Mouse (Mus musculus) neural tube, embryonic 11.5 days (tissue): ENCODE measurements around the gene Hmgb1. TPM values are rescaled to one million over a fixed set of nuclear protein-coding genes. Genes with fewer than 3 reads are reported as not detected.

Experiments used
- ATAC-seq: fragments of 200-750 bp; cut with Nextera tagmentation; 2 replicates; pipeline ENCODE4 v1.8.0; 2017; ENCODE audit warnings: moderate number of reproducible peaks, mild to moderate bottlenecking, moderate TSS enrichment, moderate library complexity; ENCODE audit not compliant: insufficient read depth, low FRiP score, low TSS enrichment
- DNase-seq: peaks from one replicate; pipeline ENCODE4 v3.0.0-alpha.2; 2015; ENCODE audit warnings: low spot score
- H3K27ac ChIP-seq: fragments of 300-500 bp; sonication (generic); 2 replicates; pipeline ENCODE4 v1.5.1; 2014; ENCODE audit warnings: low read depth, mild to moderate bottlenecking, low read length
- H3K27me3 ChIP-seq: fragments of 300-500 bp; sonication (generic); 2 replicates; pipeline ENCODE4 v1.6.1; 2014; ENCODE audit warnings: mild to moderate bottlenecking, low read length, mixed read lengths; ENCODE audit not compliant: control insufficient read depth, insufficient read depth
- H3K36me3 ChIP-seq: fragments of 300-500 bp; sonication (generic); 2 replicates; pipeline ENCODE4 v1.6.1; 2014; ENCODE audit warnings: mild to moderate bottlenecking, low read length, moderate library complexity, mixed read lengths; ENCODE audit not compliant: control insufficient read depth, insufficient read depth
- H3K4me1 ChIP-seq: fragments of 300-500 bp; sonication (generic); 2 replicates; pipeline ENCODE4 v1.6.1; 2014; ENCODE audit warnings: low read length, mixed read lengths; ENCODE audit not compliant: control insufficient read depth, insufficient read depth
- H3K4me2 ChIP-seq: fragments of 300-500 bp; sonication (generic); 2 replicates; pipeline ENCODE4 v1.6.1; 2014; ENCODE audit warnings: low read depth, mild to moderate bottlenecking, moderate library complexity
- H3K4me3 ChIP-seq: fragments of 300-500 bp; sonication (generic); 2 replicates; pipeline ENCODE4 v1.5.1; 2014; ENCODE audit warnings: low read depth, low read length
- H3K9ac ChIP-seq: fragments of 300-500 bp; sonication (generic); 2 replicates; pipeline ENCODE4 v1.6.1; 2014; ENCODE audit warnings: mild to moderate bottlenecking, low read length
- H3K9me3 ChIP-seq: fragments of 300-500 bp; sonication (generic); 2 replicates; pipeline ENCODE4 v1.6.1; 2016; ENCODE audit warnings: low read length; ENCODE audit not compliant: control insufficient read depth
- WGBS: fragments of 180-500 bp; shearing (Covaris S2); extraction: QIAGEN DNeasy Blood & Tissue Kit; methylation state at CpG from one replicate; pipeline ENCODE4 v1.1.7; 2014; 5-methylcytosine and 5-hydroxymethylcytosine counted together
- polyA plus RNA-seq: library from polyadenylated mRNA; unstranded; fragments of >200 nt; fragmentation: Nextera tagmentation; extraction: Ambion mirVana; gene quantifications from 2 replicates; pipeline ENCODE4 v1.2.1, GENCODE M21; 2014

Hmgb1 gene
- polyA plus RNA-seq, 1 experiment from 2014 or later = 1,783 TPM

GRCm38 (mm10) chr5:149135455-149136354 is 48.6 kb downstream of the Hmgb1 start:
- Histone ChIP-seq H3K36me3 (no peaks in the 10 kb centered on the region), H3K9me3 (no peaks in the 10 kb centered on the region), H3K4me1 (no peaks in the 10 kb centered on the region), H3K27ac (no peak overlapping the region), H3K4me3 (no peak overlapping the region), H3K27me3 (no peaks in the 10 kb centered on the region), H3K9ac (no peak overlapping the region), H3K4me2 (no peak overlapping the region)
- ATAC-seq (no peak), DNase-seq (no peak)
- whole genome bisulfite sequencing = 80% methylated on average over 10 of the region's 10 CpGs

- no peaks in the 10 kb centered on the region for H3K36me3 ChIP-seq
- no peaks in the 10 kb centered on the region for H3K27me3 ChIP-seq
- no peak overlapping the region for H3K4me3 ChIP-seq
- ATAC-seq = no peak
- H3K4me1 ChIP-seq = no peaks in the 10 kb centered on the region
- no peak for DNase-seq
- no peak overlapping the region for H3K27ac ChIP-seq
- no peaks in the 10 kb centered on the region for H3K9me3 ChIP-seq
- 84% methylated on average over 10 of the region's 10 CpGs for WGBS
- H3K9ac ChIP-seq = no peak overlapping the region
- H3K4me2 ChIP-seq = no peak overlapping the region
These were observed 49.4 kb downstream of the Hmgb1 start for GRCm38 (mm10) chr5:149134751-149135454.

GRCm38 (mm10) chr5:149128473-149128872 is 55.8 kb downstream of the Hmgb1 start:
- WGBS = 91% methylated on average over 15 of the region's 15 CpGs
- Histone ChIP-seq H3K4me3 (no peak overlapping the region), H3K27me3 (no peaks in the 10 kb centered on the region), H3K36me3 (no peaks in the 10 kb centered on the region), H3K9ac (no peak overlapping the region), H3K4me1 (no peaks in the 10 kb centered on the region), H3K9me3 (no peaks in the 10 kb centered on the region), H3K4me2 (no peak overlapping the region), H3K27ac (no peak overlapping the region)
- ATAC-seq = no peak
- DNase-seq = no peak

- DNase-seq (peak; percentile 6), ATAC-seq (no peak)
- no peak overlapping the region for H3K4me3 ChIP-seq
- no peaks in the 10 kb centered on the region for H3K9me3 ChIP-seq
- H3K36me3 ChIP-seq = no peaks in the 10 kb centered on the region
- no peaks in the 10 kb centered on the region for H3K27me3 ChIP-seq
- H3K4me2 ChIP-seq = no peak overlapping the region
- WGBS = 92% methylated on average over 6 of the region's 6 CpGs
- H3K9ac ChIP-seq = no peak overlapping the region
- no peaks in the 10 kb centered on the region for H3K4me1 ChIP-seq
- no peak overlapping the region for H3K27ac ChIP-seq
These were observed 60.5 kb downstream of the Hmgb1 start for GRCm38 (mm10) chr5:149123795-149124194.

GRCm38 (mm10) chr5:149119341-149119881 is 64.9 kb downstream of the Hmgb1 start:
- WGBS = 85% methylated on average over 16 of the region's 16 CpGs
- Histone ChIP-seq H3K36me3 (no peaks in the 10 kb centered on the region), H3K4me1 (peaks cover 5% of the 10 kb centered on the region; the same call in 1 of the 2 replicates), H3K27me3 (no peaks in the 10 kb centered on the region), H3K27ac (no peak overlapping the region), H3K4me3 (no peak overlapping the region), H3K9me3 (no peaks in the 10 kb centered on the region), H3K9ac (no peak overlapping the region), H3K4me2 (no peak overlapping the region)
- DNase-seq (peak; percentile 6), ATAC-seq (no peak)

- no peak overlapping the region for H3K4me3 ChIP-seq
- 42% methylated on average over 7 of the region's 7 CpGs for WGBS
- H3K4me1 ChIP-seq = peaks cover 5% of the 10 kb centered on the region; the same call in 1 of the 2 replicates
- H3K9me3 ChIP-seq = no peaks in the 10 kb centered on the region
- DNase-seq (no peak), ATAC-seq (no peak; the same call in 1 of the 2 replicates)
- H3K36me3 ChIP-seq = no peaks in the 10 kb centered on the region
- no peak overlapping the region for H3K9ac ChIP-seq
- H3K4me2 ChIP-seq = no peak overlapping the region
- no peaks in the 10 kb centered on the region for H3K27me3 ChIP-seq
- no peak overlapping the region for H3K27ac ChIP-seq
These were observed 66.3 kb downstream of the Hmgb1 start for GRCm38 (mm10) chr5:149117815-149118547.

GRCm38 (mm10) chr5:149114587-149114986 is 69.7 kb downstream of the Hmgb1 start:
- no peak overlapping the region for H3K4me3 ChIP-seq
- H3K4me2 ChIP-seq = no peak overlapping the region
- WGBS = 73% methylated on average over 9 of the region's 9 CpGs
- H3K27me3 ChIP-seq = no peaks in the 10 kb centered on the region
- H3K9me3 ChIP-seq = no peaks in the 10 kb centered on the region
- no peak for ATAC-seq
- DNase-seq = no peak
- no peak overlapping the region for H3K27ac ChIP-seq
- H3K4me1 ChIP-seq = peaks cover 5% of the 10 kb centered on the region; the same call in 1 of the 2 replicates
- H3K36me3 ChIP-seq = no peaks in the 10 kb centered on the region
- H3K9ac ChIP-seq = no peak overlapping the region

GRCm38 (mm10) chr5:149114034-149114433 is 70.3 kb downstream of the Hmgb1 start:
- H3K9ac ChIP-seq = no peak overlapping the region

More at GRCm38 (mm10) chr5:149114034-149114433, 70.3 kb downstream of the Hmgb1 start:
- Histone ChIP-seq H3K4me2 (no peak overlapping the region), H3K27ac (no peak overlapping the region), H3K4me3 (no peak overlapping the region), H3K36me3 (no peaks in the 10 kb centered on the region), H3K27me3 (no peaks in the 10 kb centered on the region), H3K9me3 (no peaks in the 10 kb centered on the region), H3K4me1 (peaks cover 5% of the 10 kb centered on the region; the same call in 1 of the 2 replicates)
- DNase-seq (no peak), ATAC-seq (no peak)
- WGBS = 88% methylated on average over 7 of the region's 7 CpGs
